Mouse (Mus musculus) limb, embryonic 15.5 days (tissue): Measurements from ENCODE around the gene Itgae. TPM values are rescaled to one million over a fixed set of nuclear protein-coding genes. Genes with fewer than 3 reads are reported as not detected.

Source experiments
- ATAC-seq: fragments of 200-750 bp; cut with Nextera tagmentation; 2 replicates; pipeline ENCODE4 v1.8.0; 2017; ENCODE audit warnings: low read depth, moderate TSS enrichment; ENCODE audit not compliant: insufficient number of reproducible peaks, low FRiP score, low TSS enrichment
- H3K27ac ChIP-seq: fragments of 300-500 bp; sonication (generic); 2 replicates; pipeline ENCODE4 v1.5.1; 2015; ENCODE audit warnings: moderate library complexity, mild to moderate bottlenecking, inconsistent platforms
- H3K27me3 ChIP-seq: fragments of 300-500 bp; sonication (generic); 2 replicates; pipeline ENCODE4 v1.6.1; 2015; ENCODE audit warnings: inconsistent platforms
- H3K36me3 ChIP-seq: fragments of 300-500 bp; sonication (generic); 2 replicates; pipeline ENCODE4 v1.6.1; 2015; ENCODE audit warnings: inconsistent platforms
- H3K4me1 ChIP-seq: fragments of 300-500 bp; sonication (generic); 2 replicates; pipeline ENCODE4 v1.6.1; 2015; ENCODE audit warnings: inconsistent platforms
- H3K4me2 ChIP-seq: fragments of 300-500 bp; sonication (generic); 2 replicates; pipeline ENCODE4 v1.6.1; 2015; ENCODE audit warnings: mild to moderate bottlenecking, inconsistent platforms
- H3K4me3 ChIP-seq: fragments of 300-500 bp; sonication (generic); 2 replicates; pipeline ENCODE4 v1.5.1; 2015; ENCODE audit warnings: mild to moderate bottlenecking, inconsistent platforms
- H3K9ac ChIP-seq: fragments of 300-500 bp; sonication (generic); 2 replicates; pipeline ENCODE4 v1.6.1; 2015; ENCODE audit warnings: inconsistent platforms
- H3K9me3 ChIP-seq: fragments of 300-500 bp; sonication (generic); 2 replicates; pipeline ENCODE4 v1.6.1; 2016; ENCODE audit warnings: inconsistent platforms
- WGBS: fragments of 180-500 bp; shearing (Covaris S2); methylation state at CpG from one replicate; pipeline ENCODE4 v1.1.7; 2015; 5-methylcytosine and 5-hydroxymethylcytosine counted together
- polyA plus RNA-seq: library from polyadenylated mRNA; unstranded; fragments of >200 nt; fragmentation: Nextera tagmentation; extraction: Ambion mirVana; gene quantifications from 2 replicates; pipeline ENCODE4 v1.2.1, GENCODE M21; 2015

The Itgae gene
- polyA plus RNA-seq, result 0.20 and 0.24 TPM in 2 replicates

DNA sequence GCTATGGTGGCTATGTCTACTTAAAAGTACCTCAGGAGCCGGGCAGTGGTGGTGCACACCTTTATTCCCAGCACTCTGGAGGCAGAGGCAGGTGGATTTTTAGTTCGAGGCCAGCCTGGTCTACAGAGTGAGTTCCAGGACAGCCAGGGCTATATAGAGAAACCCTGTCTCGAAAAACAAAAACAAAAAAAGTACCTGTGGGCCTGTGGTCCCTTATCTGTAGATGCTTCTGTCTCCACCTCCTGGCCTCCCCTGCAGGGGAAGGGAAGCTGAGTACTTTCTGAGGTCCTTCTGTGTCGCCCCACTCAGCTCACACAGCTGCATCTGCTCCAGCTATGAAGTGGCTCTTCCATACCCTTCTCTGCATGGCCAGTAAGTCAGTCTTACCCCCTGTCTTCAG is at the start of gene Itgae:
Itgae (plus strand) TSS at position 301 of the 400 bp plus-strand sequence.
- no peaks in the 10 kb centered on the region for H3K27me3 ChIP-seq
- no peak within 1 kb of the TSS for H3K9ac ChIP-seq
- no peak within 1 kb of the TSS for H3K4me2 ChIP-seq
- no peaks in the 10 kb centered on the region for H3K36me3 ChIP-seq
- 80% methylated on average over 4 of the region's 4 CpGs for WGBS
- H3K27ac ChIP-seq, result no peak within 1 kb of the TSS
- no peak for ATAC-seq
- H3K4me1 ChIP-seq, result peaks cover 10% of the 10 kb centered on the region
- H3K4me3 ChIP-seq, result no peak within 1 kb of the TSS
- H3K9me3 ChIP-seq, result no peaks in the 10 kb centered on the region

DNA sequence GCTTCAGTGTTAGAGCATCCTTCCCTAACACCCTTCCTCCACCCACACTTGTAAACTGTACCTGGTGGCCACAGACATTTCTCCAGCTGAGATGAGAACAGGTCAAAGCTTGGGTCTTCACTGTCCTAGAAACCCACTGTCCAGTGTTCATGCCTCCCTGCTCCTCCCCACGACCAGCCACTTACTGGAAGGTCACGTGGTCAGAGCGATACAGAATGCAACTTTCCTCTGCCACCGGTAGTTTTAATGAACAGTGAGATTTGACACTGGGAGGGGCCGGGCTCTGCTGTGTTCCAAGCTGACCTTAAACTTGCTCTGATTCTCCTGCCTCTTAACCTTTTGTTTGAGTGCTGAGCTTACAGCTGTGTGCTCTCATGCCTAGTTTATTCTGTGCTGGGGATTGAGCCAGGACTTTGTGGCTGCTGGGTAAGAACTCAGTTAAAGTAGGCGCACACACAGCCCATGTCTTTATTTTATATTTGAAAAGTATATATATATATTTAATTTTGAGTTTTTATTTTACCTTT is 46.1 kb upstream of the Itgae start:
- H3K36me3 ChIP-seq, result peaks cover 10% of the 10 kb centered on the region; the same call in 1 of the 2 replicates
- WGBS, result 41% methylated on average over 6 of the region's 6 CpGs
- peaks cover 15% of the 10 kb centered on the region for H3K4me1 ChIP-seq
- ATAC-seq, result no peak
- no peak overlapping the region for H3K27ac ChIP-seq
- no peaks in the 10 kb centered on the region for H3K9me3 ChIP-seq
- no peak overlapping the region for H3K4me3 ChIP-seq
- H3K9ac ChIP-seq, result no peak overlapping the region
- H3K4me2 ChIP-seq, result no peak overlapping the region
- no peaks in the 10 kb centered on the region for H3K27me3 ChIP-seq

DNA sequence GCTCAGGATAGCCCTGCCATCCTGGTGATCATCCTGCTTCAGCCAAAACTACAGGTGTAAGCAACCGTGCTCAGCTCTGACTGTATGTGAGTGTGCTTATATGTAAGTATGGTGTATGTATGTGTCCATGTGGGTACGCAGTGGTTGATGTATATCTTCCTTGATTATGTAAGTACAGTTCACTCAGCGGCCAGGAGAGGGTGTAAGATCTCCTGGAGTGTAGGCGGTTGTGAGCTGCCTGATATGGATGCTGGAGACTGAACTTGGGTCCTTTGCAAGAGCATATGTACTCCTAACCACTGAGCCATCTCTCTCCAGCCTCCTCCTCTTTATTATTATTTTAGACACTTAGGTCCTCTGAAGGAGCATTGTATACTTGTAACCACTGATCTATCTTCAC is 45.6 kb upstream of the Itgae start:
- Histone ChIP-seq H3K9me3 (no peaks in the 10 kb centered on the region), H3K4me2 (no peak overlapping the region), H3K27ac (no peak overlapping the region), H3K36me3 (peaks cover 10% of the 10 kb centered on the region; the same call in 1 of the 2 replicates), H3K4me3 (no peak overlapping the region), H3K4me1 (peaks cover 18% of the 10 kb centered on the region), H3K9ac (no peak overlapping the region), H3K27me3 (no peaks in the 10 kb centered on the region)
- ATAC-seq, result no peak
- 76% methylated on average over 4 of the region's 4 CpGs for WGBS

DNA sequence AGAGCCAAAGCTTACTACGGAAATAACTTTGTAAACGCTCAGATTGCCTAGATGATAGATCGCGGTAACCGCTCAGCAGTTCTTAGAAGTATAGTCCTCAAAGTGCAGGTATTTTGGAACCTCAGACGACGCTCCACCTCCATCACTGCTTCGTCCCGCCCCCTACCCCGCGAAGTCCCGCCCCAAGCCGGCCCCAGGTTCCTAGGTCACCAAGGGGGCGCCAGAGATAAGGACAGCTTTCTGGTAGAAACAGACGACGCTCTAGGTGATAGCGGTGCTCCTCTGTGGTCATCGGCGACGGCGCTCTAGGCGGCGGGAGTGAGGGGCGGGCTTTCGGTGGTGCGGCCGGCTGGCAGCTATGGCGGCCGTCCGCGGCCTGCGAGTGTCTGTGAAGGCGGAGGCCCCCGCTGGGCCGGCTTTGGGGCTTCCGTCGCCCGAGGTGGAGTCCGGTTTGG is 42.8 kb upstream of the Itgae start, which contains the start of gene Ncbp3:
Ncbp3 (plus strand) TSS at position 242 of the 455 bp plus-strand sequence.
- Histone ChIP-seq H3K9me3 (no peaks in the 10 kb centered on the region), H3K4me1 (peaks cover 18% of the 10 kb centered on the region), H3K27ac (peak within 1 kb of the TSS; percentile 82), H3K27me3 (no peaks in the 10 kb centered on the region), H3K4me3 (peak within 1 kb of the TSS; percentile 65), H3K4me2 (peak within 1 kb of the TSS; percentile 58), H3K9ac (peak within 1 kb of the TSS; percentile 80), H3K36me3 (peaks cover 10% of the 10 kb centered on the region)
- under 1% methylated on average over 39 of the region's 39 CpGs for WGBS
- ATAC-seq, result peak; percentile 94

DNA sequence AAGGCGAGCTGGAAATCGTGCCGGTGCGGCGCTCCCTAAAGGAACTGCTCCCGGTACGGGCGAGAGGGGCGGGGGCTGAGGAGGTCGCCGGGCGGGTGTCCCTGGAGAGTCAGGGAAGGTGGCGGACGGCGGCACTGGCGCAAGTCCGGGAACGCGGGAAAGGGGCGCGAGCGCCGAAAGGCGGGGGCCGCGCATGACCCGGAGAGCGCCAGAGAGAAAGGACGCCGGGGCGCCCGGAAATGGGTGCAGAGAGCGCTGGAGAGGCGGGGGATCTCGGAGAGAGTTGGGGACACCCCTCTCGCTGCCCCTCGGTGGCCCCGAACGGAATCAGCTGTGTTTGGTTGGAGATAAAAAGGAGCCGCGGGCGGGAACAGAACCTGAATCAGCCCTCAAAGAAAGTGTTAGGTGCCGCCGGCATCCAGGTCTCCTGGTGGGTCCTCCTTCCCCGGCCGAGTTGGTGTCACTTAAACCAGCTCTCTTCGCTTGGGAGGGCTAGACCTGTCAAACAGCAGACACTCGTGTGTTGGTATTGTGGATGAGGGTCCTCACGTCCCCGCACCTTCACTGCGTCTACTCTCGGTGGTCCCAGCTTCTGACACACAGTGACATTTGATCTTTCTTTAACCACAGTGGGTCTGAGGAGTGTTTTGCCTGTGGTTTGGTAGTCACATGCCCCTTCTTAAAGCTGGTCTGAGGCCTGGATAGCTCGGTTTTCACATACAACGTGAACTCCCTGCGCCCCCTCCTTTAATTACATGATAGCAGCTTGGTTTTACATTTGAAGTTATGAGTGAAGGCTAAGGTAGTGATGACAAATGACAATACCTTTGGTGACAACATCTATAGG is 42.1 kb upstream of the Itgae start:
- H3K36me3 ChIP-seq, result peaks cover 12% of the 10 kb centered on the region
- H3K4me3 ChIP-seq, result peak overlapping the region; percentile 65
- H3K27ac ChIP-seq, result peak overlapping the region; percentile 82
- peaks cover 18% of the 10 kb centered on the region for H3K4me1 ChIP-seq
- H3K9me3 ChIP-seq, result no peaks in the 10 kb centered on the region
- peak overlapping the region; percentile 58 for H3K4me2 ChIP-seq
- peak overlapping the region; percentile 80 for H3K9ac ChIP-seq
- H3K27me3 ChIP-seq, result no peaks in the 10 kb centered on the region
- 1% methylated on average over 52 of the region's 55 CpGs for WGBS
- peak; percentile 54; the same call in 1 of the 2 replicates for ATAC-seq

DNA sequence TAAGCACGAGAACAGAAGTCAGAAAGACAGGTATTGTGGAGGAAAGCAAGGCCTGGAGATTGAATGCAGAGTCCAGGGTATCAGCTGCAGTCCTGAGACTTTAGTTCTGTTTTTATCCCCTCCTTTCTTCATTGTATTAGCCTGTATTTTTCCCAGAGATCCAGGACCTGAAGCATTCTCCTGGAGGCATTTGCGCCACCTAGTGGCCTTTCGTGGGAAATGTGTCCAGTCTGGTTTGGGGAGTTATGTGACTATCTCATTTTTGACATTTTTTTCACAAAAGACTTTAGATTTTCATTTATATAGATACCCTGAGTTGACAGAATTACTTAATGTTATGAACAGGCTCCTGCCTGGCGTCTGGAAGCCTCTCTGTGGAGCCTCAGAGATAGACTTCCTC is 41.0 kb upstream of the Itgae start:
- no peaks in the 10 kb centered on the region for H3K9me3 ChIP-seq
- H3K27ac ChIP-seq, result peak overlapping the region; percentile 43; the same call in 1 of the 2 replicates
- H3K9ac ChIP-seq, result no peak overlapping the region
- peak overlapping the region; percentile 58 for H3K4me2 ChIP-seq
- H3K36me3 ChIP-seq, result peaks cover 23% of the 10 kb centered on the region
- H3K27me3 ChIP-seq, result no peaks in the 10 kb centered on the region
- no peak for ATAC-seq
- 4% methylated on average over 4 of the region's 4 CpGs for WGBS
- H3K4me3 ChIP-seq, result peak overlapping the region; percentile 65
- H3K4me1 ChIP-seq, result peaks cover 18% of the 10 kb centered on the region

DNA sequence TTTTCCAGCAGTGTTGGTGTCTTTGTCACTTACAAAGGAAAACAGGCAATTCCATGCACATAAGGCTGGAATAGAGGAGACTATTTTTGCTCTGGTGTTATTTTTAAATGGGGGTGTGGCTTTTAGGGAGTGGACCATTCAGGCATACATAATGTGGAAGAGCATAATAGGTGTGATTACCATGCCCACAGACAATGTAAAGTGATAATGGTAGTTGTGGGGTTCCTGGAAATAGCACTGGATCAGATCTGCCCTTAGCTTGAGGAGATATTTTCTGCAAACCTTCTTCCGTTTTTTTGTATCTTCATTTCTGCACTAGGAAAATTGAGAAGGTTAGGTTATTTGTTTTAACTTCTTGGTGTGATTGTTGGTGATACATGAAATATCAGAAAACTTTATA is 37.6 kb upstream of the Itgae start:
- ATAC-seq, result no peak
- H3K9ac ChIP-seq, result no peak overlapping the region
- H3K36me3 ChIP-seq, result peaks cover 49% of the 10 kb centered on the region
- 96% methylated on average over 1 of the region's 1 CpGs for WGBS
- H3K4me1 ChIP-seq, result peaks cover 14% of the 10 kb centered on the region
- no peak overlapping the region for H3K4me2 ChIP-seq
- no peaks in the 10 kb centered on the region for H3K27me3 ChIP-seq
- no peak overlapping the region for H3K4me3 ChIP-seq
- H3K9me3 ChIP-seq, result no peaks in the 10 kb centered on the region
- no peak overlapping the region for H3K27ac ChIP-seq

DNA sequence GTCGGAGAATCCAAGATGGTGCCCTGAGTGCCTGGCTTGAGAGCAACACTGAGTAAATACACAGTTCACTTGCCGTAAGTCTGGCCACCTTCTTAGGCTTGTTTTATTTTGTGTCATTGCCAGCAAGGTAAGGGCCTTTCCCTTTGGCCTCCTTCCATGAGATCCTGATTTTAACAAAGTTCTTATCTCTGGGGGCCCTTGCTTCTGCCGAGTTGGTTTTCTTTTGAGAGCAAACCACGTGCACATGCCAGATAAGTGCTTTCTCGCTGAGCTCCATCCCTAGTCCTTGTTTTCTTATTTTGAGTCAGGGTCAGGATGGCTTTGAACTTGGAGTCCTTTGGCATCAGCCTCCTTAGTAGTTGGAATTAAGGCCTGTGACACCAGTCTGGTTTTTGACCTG is 32.7 kb upstream of the Itgae start:
- no peak for ATAC-seq
- Histone ChIP-seq H3K9me3 (no peaks in the 10 kb centered on the region), H3K4me3 (no peak overlapping the region), H3K4me1 (no peaks in the 10 kb centered on the region), H3K27me3 (no peaks in the 10 kb centered on the region), H3K9ac (no peak overlapping the region), H3K27ac (no peak overlapping the region), H3K36me3 (peaks cover 58% of the 10 kb centered on the region), H3K4me2 (no peak overlapping the region)
- WGBS, result 94% methylated on average over 5 of the region's 5 CpGs

DNA sequence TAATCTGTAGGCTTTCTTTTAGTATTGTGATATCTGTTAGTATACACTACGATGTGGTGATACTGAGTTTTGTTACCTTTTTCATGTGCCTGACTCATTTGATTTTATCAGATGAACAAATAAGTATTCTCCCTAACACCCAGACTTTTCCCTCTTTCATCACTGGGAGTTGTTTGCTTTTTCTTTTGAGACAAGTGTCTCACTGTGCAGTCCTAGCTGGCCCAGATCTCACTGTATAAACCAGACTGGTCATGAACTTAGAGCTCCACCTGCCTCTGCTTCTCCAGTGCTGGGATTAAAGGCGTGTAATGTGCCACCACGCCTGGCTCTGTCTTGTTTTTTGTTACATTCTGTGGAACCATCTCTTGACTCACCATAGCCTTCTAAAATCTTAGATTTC is 30.8 kb upstream of the Itgae start:
- WGBS, result 81% methylated on average over 3 of the region's 3 CpGs
- H3K27ac ChIP-seq, result no peak overlapping the region
- peaks cover 44% of the 10 kb centered on the region for H3K36me3 ChIP-seq
- no peak overlapping the region for H3K4me3 ChIP-seq
- no peaks in the 10 kb centered on the region for H3K4me1 ChIP-seq
- no peak overlapping the region for H3K4me2 ChIP-seq
- H3K27me3 ChIP-seq, result no peaks in the 10 kb centered on the region
- no peak for ATAC-seq
- H3K9me3 ChIP-seq, result no peaks in the 10 kb centered on the region
- H3K9ac ChIP-seq, result no peak overlapping the region

DNA sequence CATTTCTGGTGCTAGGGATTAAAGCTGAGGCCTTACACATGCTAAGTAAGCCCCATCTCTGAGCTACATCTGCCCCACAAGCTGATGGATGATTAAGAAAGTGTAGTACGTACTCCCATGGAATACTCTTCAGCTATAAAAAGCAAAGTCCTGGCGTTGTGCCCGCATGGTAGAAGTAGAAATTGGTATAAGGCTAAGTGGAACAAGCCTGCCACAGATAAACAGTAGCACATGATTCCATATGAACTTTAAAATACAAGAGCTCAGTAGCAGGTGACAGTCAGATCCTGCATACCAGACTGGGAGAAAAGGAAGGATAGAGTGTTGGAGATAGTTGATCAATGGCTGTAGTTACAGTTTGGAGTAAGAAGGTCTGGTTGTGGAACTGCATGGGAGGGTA is 29.0 kb upstream of the Itgae start:
- H3K36me3 ChIP-seq, result peaks cover 40% of the 10 kb centered on the region

DNA sequence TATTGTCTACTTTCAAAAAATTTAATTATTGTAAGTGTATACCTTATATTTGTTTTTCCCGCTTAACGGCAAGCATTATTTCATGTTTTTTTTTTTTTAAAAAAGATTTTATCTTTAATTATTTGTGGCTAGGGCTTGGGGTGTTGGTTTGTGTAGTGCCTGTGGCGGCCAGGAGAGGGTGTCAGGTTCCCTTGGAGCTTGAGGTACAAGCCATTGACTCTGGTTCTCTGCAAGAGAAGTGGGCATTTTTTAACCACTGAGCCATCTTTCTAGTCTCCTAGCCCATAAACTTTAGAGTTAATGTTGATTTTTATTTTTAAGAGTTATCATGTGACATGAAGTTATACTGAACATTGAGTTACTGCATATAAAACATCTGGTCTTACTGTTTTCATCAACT is 18.5 kb upstream of the Itgae start:
- Histone ChIP-seq H3K4me3 (no peak overlapping the region), H3K36me3 (peaks cover 80% of the 10 kb centered on the region), H3K4me1 (no peaks in the 10 kb centered on the region), H3K4me2 (no peak overlapping the region), H3K9ac (no peak overlapping the region), H3K27me3 (no peaks in the 10 kb centered on the region), H3K27ac (no peak overlapping the region), H3K9me3 (no peaks in the 10 kb centered on the region)
- ATAC-seq, result no peak
- WGBS, result 86% methylated on average over 3 of the region's 3 CpGs

More for the DNA sequence above, 29.0 kb upstream of the Itgae start:
- no peak for ATAC-seq
- WGBS, result 92% methylated on average over 3 of the region's 3 CpGs
- no peak overlapping the region for H3K27ac ChIP-seq
- H3K4me1 ChIP-seq, result no peaks in the 10 kb centered on the region
- H3K4me3 ChIP-seq, result no peak overlapping the region
- no peaks in the 10 kb centered on the region for H3K27me3 ChIP-seq
- H3K9me3 ChIP-seq, result no peaks in the 10 kb centered on the region
- no peak overlapping the region for H3K4me2 ChIP-seq
- H3K9ac ChIP-seq, result no peak overlapping the region

DNA sequence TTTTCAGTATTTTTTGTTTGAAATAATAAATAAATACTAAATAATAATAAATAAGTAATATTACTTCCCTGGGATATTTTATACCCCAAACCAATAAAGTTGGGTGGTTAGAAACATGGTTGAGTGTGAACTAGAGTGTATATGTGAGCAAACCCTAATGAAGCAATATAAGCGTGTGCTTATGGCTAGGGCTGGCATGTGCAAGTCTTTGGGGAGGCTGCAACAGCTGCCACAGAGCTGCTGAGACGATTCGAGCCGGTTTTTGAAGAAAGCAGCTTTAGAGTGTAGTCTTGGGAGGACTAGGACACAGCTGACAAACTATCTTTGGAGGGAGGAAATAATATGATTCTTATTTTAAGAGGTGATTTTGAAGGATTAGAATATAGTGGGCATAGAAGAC is 14.1 kb upstream of the Itgae start:
- no peak overlapping the region for H3K9ac ChIP-seq
- H3K36me3 ChIP-seq, result peaks cover 79% of the 10 kb centered on the region
- 77% methylated on average over 4 of the region's 4 CpGs for WGBS
- H3K4me2 ChIP-seq, result no peak overlapping the region
- ATAC-seq, result no peak
- no peaks in the 10 kb centered on the region for H3K9me3 ChIP-seq
- H3K27me3 ChIP-seq, result no peaks in the 10 kb centered on the region
- H3K4me3 ChIP-seq, result no peak overlapping the region
- H3K4me1 ChIP-seq, result no peaks in the 10 kb centered on the region
- no peak overlapping the region for H3K27ac ChIP-seq
